Mouse (Mus musculus): ENCODE data around the gene Magi1. TPM values are rescaled to one million over a fixed set of nuclear protein-coding genes. Genes with fewer than 3 reads are reported as not detected.

The Magi1 gene
- 10 to 100 TPM; 38.9 to 40.6 TPM for total RNA-seq (2021)

GRCm38 (mm10) chr6:94283318-94284061 lies at the start of gene Magi1:
Magi1 (minus strand) TSS chr6:94283917.
- peak; percentile 96 for DNase-seq

- no peak for DNase-seq
Measured at GRCm38 (mm10) chr6:94327143-94327542, 43.4 kb upstream of the Magi1 start.

- DNase-seq: peak; percentile 19
Measured at GRCm38 (mm10) chr6:94316886-94317285, 33.2 kb upstream of the Magi1 start.

- DNase-seq: no peak
Measured at GRCm38 (mm10) chr6:94312285-94312684, 28.6 kb upstream of the Magi1 start.

GRCm38 (mm10) chr6:94308498-94308897 lies 24.8 kb upstream of the Magi1 start:
- no peak for DNase-seq

GRCm38 (mm10) chr6:94303512-94303911 lies 19.8 kb upstream of the Magi1 start:
- DNase-seq: peak; percentile 38

GRCm38 (mm10) chr6:94301804-94302203 lies 18.1 kb upstream of the Magi1 start:
- no peak for DNase-seq

GRCm38 (mm10) chr6:94300562-94300961 lies 16.8 kb upstream of the Magi1 start:
- DNase-seq: no peak

- DNase-seq: no peak
Measured at GRCm38 (mm10) chr6:94287387-94287786, 3.7 kb upstream of the Magi1 start.

GRCm38 (mm10) chr6:94286555-94286954 lies 2.8 kb upstream of the Magi1 start:
- DNase-seq: no peak

GRCm38 (mm10) chr6:94284089-94284825 lies 540 bp upstream of the Magi1 start:
- DNase-seq: peak; percentile 38

- DNase-seq: peak; percentile 66
Measured at GRCm38 (mm10) chr6:94282301-94283241, 1.1 kb downstream of the Magi1 start.

- peak; percentile 35 for DNase-seq
Measured at GRCm38 (mm10) chr6:94281606-94282280, 2.0 kb downstream of the Magi1 start.

- DNase-seq: no peak
Measured at GRCm38 (mm10) chr6:94273941-94274340, 9.8 kb downstream of the Magi1 start.

- no peak for DNase-seq
Measured at GRCm38 (mm10) chr6:94270001-94270400, 13.7 kb downstream of the Magi1 start.

- no peak for DNase-seq
Measured at GRCm38 (mm10) chr6:94269174-94269573, 14.5 kb downstream of the Magi1 start.

- DNase-seq: no peak
Measured at GRCm38 (mm10) chr6:94265244-94265935, 18.3 kb downstream of the Magi1 start.

- no peak for DNase-seq
Measured at GRCm38 (mm10) chr6:94264183-94264941, 19.4 kb downstream of the Magi1 start.

GRCm38 (mm10) chr6:94260831-94261230 lies 22.9 kb downstream of the Magi1 start:
- DNase-seq: no peak

GRCm38 (mm10) chr6:94259981-94260380 lies 23.7 kb downstream of the Magi1 start:
- DNase-seq: no peak

GRCm38 (mm10) chr6:94257831-94258173 lies 25.9 kb downstream of the Magi1 start:
- no peak for DNase-seq
